Mouse (Mus musculus) monocyte, adult 2 months (primary cell): Measurements from ENCODE around the gene Tmem79.
"Not testable (repeated sequence)": the region's sequence is repeated elsewhere in the genome, so short reads cannot be mapped to it uniquely, and the experiment has no call there.

Experiments used
- DNase-seq, 2 experiments: peaks; one replicate each; pipeline ENCODE4 v3.0.0; 2022; ENCODE audit warnings: low spot score in 2 of 2, low read depth in 1 of 2

Gene Tmem79

GRCm38 (mm10) chr3:88287110-88287509 is 48.8 kb downstream of the Tmem79 start, which contains the start of gene Gm38392:
TSS of gene Gm38392 (minus strand) at chr3:88287210.
- no peak for DNase-seq

- not testable (repeated sequence) for DNase-seq
Measured at GRCm38 (mm10) chr3:88285565-88285895, 50.4 kb downstream of the Tmem79 start.

- not testable (repeated sequence) for DNase-seq
Measured at GRCm38 (mm10) chr3:88284815-88285564, 51.0 kb downstream of the Tmem79 start.

- not testable (repeated sequence) for DNase-seq
Measured at GRCm38 (mm10) chr3:88281141-88281916, 54.6 kb downstream of the Tmem79 start.

GRCm38 (mm10) chr3:88280035-88280434 is 55.9 kb downstream of the Tmem79 start:
- DNase-seq: no peak
